Mouse (Mus musculus): ENCODE data around the gene Rexo2. TPM values are rescaled to one million over a fixed set of nuclear protein-coding genes. Genes with fewer than 3 reads are reported as not detected.

The Rexo2 gene
- total and polyA plus RNA-seq, 2 experiments from 2014 or later = 21.6 to 90.4 TPM

DNA sequence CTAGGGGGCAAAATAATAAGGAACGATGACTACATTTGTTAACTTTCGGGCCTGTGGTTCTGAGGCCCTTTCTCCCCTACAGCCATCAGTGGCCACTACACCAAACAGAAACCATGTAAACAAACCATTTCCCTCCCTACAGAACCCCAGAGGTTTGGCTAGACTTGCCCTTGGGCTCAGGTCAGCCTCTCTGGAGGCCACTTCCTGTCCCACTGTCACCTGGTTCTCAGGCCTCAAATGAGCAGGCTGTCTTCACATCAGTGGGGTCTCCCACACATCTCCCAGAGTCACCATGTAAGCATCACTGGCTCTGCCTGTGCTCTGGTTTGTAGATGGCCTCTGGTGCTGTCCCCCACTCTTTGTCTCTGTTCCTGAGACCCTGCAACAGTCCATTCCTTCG lies 24.5 kb downstream of the Rexo2 start:
- Histone ChIP-seq H3K4me3 (ENCODE audit: low read depth, low read length) (no peak overlapping the region), H3K36me3 (replicated peaks; ENCODE audit: control insufficient read depth, insufficient read depth, low read length) (no peaks in the 10 kb centered on the region), H3K9ac (replicated peaks; ENCODE audit: low read depth, low read length) (no peak overlapping the region), H3K4me2 (ENCODE audit: low read depth, low read length) (no peak overlapping the region), H3K4me1 (ENCODE audit: control insufficient read depth, insufficient read depth) (no peaks in the 10 kb centered on the region), H3K27me3 (ENCODE audit: control insufficient read depth, insufficient read depth, low read length) (no peaks in the 10 kb centered on the region), H3K9me3 (replicated peaks; ENCODE audit: control insufficient read depth, low read length) (no peaks in the 10 kb centered on the region), H3K27ac (ENCODE audit: low read depth) (no peak overlapping the region)
- DNase-seq (ENCODE audit: low spot score) (no peak), ATAC-seq (ENCODE audit: insufficient read depth, low read depth) (no peak)
- 87% methylated on average over 3 of the region's 3 CpGs for WGBS
- TF ChIP-seq EP300 (IDR thresholded peaks at IDR 0.05; ENCODE audit: low read depth) (no peak), CTCF (IDR thresholded peaks at IDR 0.05; ENCODE audit: low read depth) (no peak)

DNA sequence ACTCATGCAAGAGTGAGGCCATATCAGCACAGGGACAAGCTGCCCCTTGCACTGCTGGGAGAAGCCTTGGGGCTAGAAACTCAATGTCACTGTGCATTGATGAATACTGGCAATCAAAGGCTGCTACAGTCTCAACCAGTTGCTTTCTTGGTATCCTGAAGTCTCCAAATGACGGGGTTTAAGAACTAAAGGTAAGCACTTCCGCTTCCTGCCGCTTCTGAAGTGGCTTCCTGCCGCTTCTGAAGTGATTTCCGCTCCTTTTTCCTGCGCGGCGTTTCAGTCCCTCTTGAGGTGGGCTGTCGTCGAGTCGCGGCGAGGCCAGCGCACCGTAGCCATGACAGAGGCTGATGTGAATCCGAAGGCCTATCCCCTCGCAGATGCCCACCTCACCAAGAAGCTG lies 30.4 kb downstream of the Rexo2 start:
- no peak for ATAC-seq (ENCODE audit: insufficient read depth, low read depth)
- 80% methylated on average over 17 of the region's 17 CpGs for WGBS

DNA sequence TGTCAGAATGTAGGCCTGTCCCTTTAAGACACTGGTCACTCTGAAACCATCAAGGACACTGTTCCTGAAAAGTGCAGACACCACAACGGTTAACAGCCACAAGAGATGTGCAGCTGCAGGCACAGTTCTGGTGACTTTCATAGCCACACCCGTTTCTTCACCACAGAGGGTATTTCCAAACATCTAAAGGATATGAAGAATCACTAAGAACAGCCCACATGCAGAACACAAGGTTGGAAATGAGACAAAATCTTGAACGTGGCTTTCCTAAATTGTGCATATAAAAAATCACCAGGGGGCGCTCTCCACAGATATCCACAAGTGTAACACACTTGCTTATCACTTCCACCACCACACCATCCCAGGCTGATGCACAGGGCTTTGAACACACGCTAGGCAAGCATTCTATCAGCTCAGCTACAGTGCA lies 32.6 kb downstream of the Rexo2 start:
- no peak overlapping the region for H3K27ac ChIP-seq (ENCODE audit: low read depth)
- DNase-seq (ENCODE audit: low spot score) (peak; percentile 11), ATAC-seq (ENCODE audit: insufficient read depth, low read depth) (no peak)
- no peaks in the 10 kb centered on the region for H3K4me1 ChIP-seq (ENCODE audit: control insufficient read depth, insufficient read depth)
- no peaks in the 10 kb centered on the region for H3K36me3 ChIP-seq (replicated peaks; ENCODE audit: control insufficient read depth, insufficient read depth, low read length)
- WGBS = 31% methylated on average over 5 of the region's 5 CpGs
- no peak overlapping the region for H3K9ac ChIP-seq (replicated peaks; ENCODE audit: low read depth, low read length)
- no peak overlapping the region for H3K4me2 ChIP-seq (ENCODE audit: low read depth, low read length)
- H3K9me3 ChIP-seq (replicated peaks; ENCODE audit: control insufficient read depth, low read length) = no peaks in the 10 kb centered on the region
- no peaks in the 10 kb centered on the region for H3K27me3 ChIP-seq (ENCODE audit: control insufficient read depth, insufficient read depth, low read length)
- no peak overlapping the region for H3K4me3 ChIP-seq (ENCODE audit: low read depth, low read length)
- no peak for TF ChIP-seq EP300 (IDR thresholded peaks at IDR 0.05; ENCODE audit: low read depth)
- peak; percentile 40 for TF ChIP-seq CTCF (IDR thresholded peaks at IDR 0.05; ENCODE audit: low read depth)

More for the DNA sequence above, 30.4 kb downstream of the Rexo2 start:
- Histone ChIP-seq H3K27me3 (ENCODE audit: control insufficient read depth, insufficient read depth, low read length) (no peaks in the 10 kb centered on the region), H3K4me3 (ENCODE audit: low read depth, low read length) (no peak overlapping the region), H3K4me1 (ENCODE audit: control insufficient read depth, insufficient read depth) (no peaks in the 10 kb centered on the region), H3K9me3 (replicated peaks; ENCODE audit: control insufficient read depth, low read length) (no peaks in the 10 kb centered on the region), H3K4me2 (ENCODE audit: low read depth, low read length) (no peak overlapping the region), H3K27ac (ENCODE audit: low read depth) (no peak overlapping the region), H3K9ac (replicated peaks; ENCODE audit: low read depth, low read length) (no peak overlapping the region), H3K36me3 (replicated peaks; ENCODE audit: control insufficient read depth, insufficient read depth, low read length) (no peaks in the 10 kb centered on the region)
- TF ChIP-seq EP300 (IDR thresholded peaks at IDR 0.05; ENCODE audit: low read depth) = no peak
- no peak for TF ChIP-seq CTCF (IDR thresholded peaks at IDR 0.05; ENCODE audit: low read depth)
- DNase-seq (ENCODE audit: low spot score) = no peak

DNA sequence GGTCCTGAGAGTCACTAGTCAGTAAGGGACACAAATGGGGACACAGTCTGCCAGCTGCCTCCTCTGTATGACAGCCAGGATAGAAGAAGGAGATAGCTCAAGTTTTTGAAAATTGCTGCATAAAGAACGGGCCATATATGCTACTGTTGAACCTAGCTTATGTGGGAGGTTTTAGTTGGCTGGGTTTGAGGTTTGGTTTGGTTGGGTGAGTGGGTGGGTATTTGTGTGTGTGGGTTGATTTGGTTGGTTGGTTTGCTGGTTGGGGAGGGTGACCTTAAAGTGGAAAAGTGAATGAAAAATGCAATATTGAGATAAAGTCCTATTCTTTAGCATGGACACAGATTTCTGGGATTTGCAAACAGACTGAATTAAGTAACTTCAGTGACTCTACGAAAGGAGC lies 35.6 kb downstream of the Rexo2 start:
- Histone ChIP-seq H3K9me3 (replicated peaks; ENCODE audit: control insufficient read depth, low read length) (no peaks in the 10 kb centered on the region), H3K4me1 (ENCODE audit: control insufficient read depth, insufficient read depth) (no peaks in the 10 kb centered on the region), H3K4me3 (ENCODE audit: low read depth, low read length) (no peak overlapping the region), H3K27me3 (ENCODE audit: control insufficient read depth, insufficient read depth, low read length) (no peaks in the 10 kb centered on the region), H3K36me3 (replicated peaks; ENCODE audit: control insufficient read depth, insufficient read depth, low read length) (no peaks in the 10 kb centered on the region), H3K4me2 (ENCODE audit: low read depth, low read length) (no peak overlapping the region), H3K9ac (replicated peaks; ENCODE audit: low read depth, low read length) (no peak overlapping the region), H3K27ac (ENCODE audit: low read depth) (no peak overlapping the region)
- DNase-seq (ENCODE audit: low spot score) = no peak
- no peak for ATAC-seq (ENCODE audit: insufficient read depth, low read depth)
- WGBS = 75% methylated on average over 2 of the region's 2 CpGs
- TF ChIP-seq CTCF (IDR thresholded peaks at IDR 0.05; ENCODE audit: low read depth) = no peak
- no peak for TF ChIP-seq EP300 (IDR thresholded peaks at IDR 0.05; ENCODE audit: low read depth)

DNA sequence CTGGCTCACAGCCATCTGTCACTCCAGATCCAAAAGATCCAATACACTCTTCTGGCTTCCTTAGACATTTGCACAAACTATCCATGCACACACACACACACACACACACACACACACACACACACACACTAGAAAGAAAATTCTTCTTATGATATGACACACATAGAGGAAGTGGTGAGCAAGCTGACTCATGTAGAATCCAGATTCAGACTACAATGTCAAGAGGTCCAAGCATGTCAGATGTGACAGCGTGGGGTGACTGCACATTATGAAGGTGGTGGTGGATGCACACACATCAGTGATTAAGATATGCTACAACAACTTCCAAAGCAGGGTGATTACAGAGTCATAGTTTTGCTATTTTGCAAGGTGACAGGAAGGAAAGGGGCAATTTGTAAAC lies 36.5 kb downstream of the Rexo2 start:
- no peak overlapping the region for H3K4me3 ChIP-seq (ENCODE audit: low read depth, low read length)
- no peaks in the 10 kb centered on the region for H3K4me1 ChIP-seq (ENCODE audit: control insufficient read depth, insufficient read depth)
- no peak for ATAC-seq (ENCODE audit: insufficient read depth, low read depth)
- DNase-seq (ENCODE audit: low spot score) = no peak
- H3K9me3 ChIP-seq (replicated peaks; ENCODE audit: control insufficient read depth, low read length) = no peaks in the 10 kb centered on the region
- TF ChIP-seq CTCF (IDR thresholded peaks at IDR 0.05; ENCODE audit: low read depth) = no peak
- no peak for TF ChIP-seq EP300 (IDR thresholded peaks at IDR 0.05; ENCODE audit: low read depth)
- no peaks in the 10 kb centered on the region for H3K27me3 ChIP-seq (ENCODE audit: control insufficient read depth, insufficient read depth, low read length)
- WGBS = 69% methylated on average over 1 of the region's 1 CpGs
- no peak overlapping the region for H3K4me2 ChIP-seq (ENCODE audit: low read depth, low read length)
- no peaks in the 10 kb centered on the region for H3K36me3 ChIP-seq (replicated peaks; ENCODE audit: control insufficient read depth, insufficient read depth, low read length)
- no peak overlapping the region for H3K9ac ChIP-seq (replicated peaks; ENCODE audit: low read depth, low read length)
- H3K27ac ChIP-seq (ENCODE audit: low read depth) = no peak overlapping the region

DNA sequence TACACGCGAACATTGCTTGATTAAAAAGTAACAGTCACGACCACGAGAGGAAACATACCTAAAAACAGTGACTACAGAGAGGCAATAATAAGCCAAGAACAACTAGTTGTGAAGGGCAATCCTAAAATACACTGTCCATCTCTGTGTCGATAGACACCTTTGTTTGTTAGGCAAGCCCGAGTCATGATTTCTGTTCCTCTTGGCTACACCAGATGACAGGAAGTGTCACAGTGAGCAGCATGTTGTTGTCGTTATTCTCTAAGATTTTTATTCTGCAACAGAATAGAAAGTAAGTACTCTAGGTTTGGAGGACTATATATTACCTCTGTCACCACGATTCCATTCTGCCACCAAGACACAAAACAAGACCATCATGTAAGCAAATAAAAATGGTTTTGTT lies 48.0 kb downstream of the Rexo2 start:
- Histone ChIP-seq H3K4me3 (ENCODE audit: low read depth, low read length) (no peak overlapping the region), H3K36me3 (replicated peaks; ENCODE audit: control insufficient read depth, insufficient read depth, low read length) (no peaks in the 10 kb centered on the region), H3K4me2 (ENCODE audit: low read depth, low read length) (no peak overlapping the region), H3K4me1 (ENCODE audit: control insufficient read depth, insufficient read depth) (no peaks in the 10 kb centered on the region), H3K27ac (ENCODE audit: low read depth) (no peak overlapping the region), H3K9me3 (replicated peaks; ENCODE audit: control insufficient read depth, low read length) (no peaks in the 10 kb centered on the region), H3K27me3 (ENCODE audit: control insufficient read depth, insufficient read depth, low read length) (no peaks in the 10 kb centered on the region), H3K9ac (replicated peaks; ENCODE audit: low read depth, low read length) (no peak overlapping the region)
- ATAC-seq (ENCODE audit: insufficient read depth, low read depth) (no peak), DNase-seq (ENCODE audit: low spot score) (no peak)
- WGBS = 72% methylated on average over 8 of the region's 8 CpGs
- TF ChIP-seq EP300 (IDR thresholded peaks at IDR 0.05; ENCODE audit: low read depth) (no peak), CTCF (IDR thresholded peaks at IDR 0.05; ENCODE audit: low read depth) (no peak)

Data from heart, postnatal 0 days (tissue).